8 mouse cellular contexts compared by ENCODE assay signal in genomic region chr10:91122646-91123045, GRCm38 (mm10). TPM values are rescaled to one million over a fixed set of nuclear protein-coding genes. Genes with fewer than 3 reads are reported as not detected.
DNase-seq lines count a peak whose midpoint lies in the region; ATAC-seq lines count a peak whose summit lies in the region.

No protein-coding gene starts in this region.

- no peaks in the 10 kb centered on the region for H3K27me3 ChIP-seq in kidney, embryonic 15.5 days
- no peaks in the 10 kb centered on the region for H3K27me3 ChIP-seq in hindbrain, embryonic 15.5 days
- H3K27me3 ChIP-seq in midbrain, embryonic 16.5 days (ENCODE audit: control insufficient read depth, insufficient read depth, low read depth, low read length) = no peaks in the 10 kb centered on the region

- DNase-seq in kidney, postnatal 36 days = no peak
- peak; percentile 12 for DNase-seq in Muller cell, postnatal 12 days (ENCODE audit: inconsistent ontology term)
- DNase-seq in layer of hippocampus, adult 18-20 months (ENCODE audit: low spot score in 2 of 2) = no peak
- DNase-seq in cerebellum, postnatal 36 days = no peak
- DNase-seq in urinary bladder, adult 18-20 months (ENCODE audit: low spot score in 2 of 2) = no peak

- peaks cover 21% of the 10 kb centered on the region; the same call in 1 of the 2 replicates for H3K4me1 ChIP-seq in kidney, embryonic 15.5 days
- H3K4me1 ChIP-seq in hindbrain, embryonic 15.5 days (replicated peaks) = peaks cover 21% of the 10 kb centered on the region
- H3K4me1 ChIP-seq in midbrain, embryonic 16.5 days (ENCODE audit: control insufficient read depth, insufficient read depth, low read length) = peaks cover 20% of the 10 kb centered on the region

- peak overlapping the region; percentile 62 for H3K4me2 ChIP-seq in kidney, embryonic 15.5 days
- H3K4me2 ChIP-seq in hindbrain, embryonic 15.5 days = peak overlapping the region; percentile 84
- H3K4me2 ChIP-seq in midbrain, embryonic 16.5 days (ENCODE audit: low read length) = peak overlapping the region; percentile 82

- peak overlapping the region; percentile 90 for H3K9ac ChIP-seq in kidney, embryonic 15.5 days
- peak overlapping the region; percentile 84 for H3K9ac ChIP-seq in hindbrain, embryonic 15.5 days
- peak overlapping the region; percentile 92 for H3K9ac ChIP-seq in midbrain, embryonic 16.5 days (ENCODE audit: low read depth, low read length)

- H3K4me3 ChIP-seq in kidney, embryonic 15.5 days (replicated peaks) = peak overlapping the region; percentile 83
- peak overlapping the region; percentile 81 for H3K4me3 ChIP-seq in hindbrain, embryonic 15.5 days
- peak overlapping the region; percentile 85 for H3K4me3 ChIP-seq in midbrain, embryonic 16.5 days (ENCODE audit: low read depth, low read length)

- H3K27ac ChIP-seq in kidney, embryonic 15.5 days = no peak overlapping the region
- no peak overlapping the region for H3K27ac ChIP-seq in hindbrain, embryonic 15.5 days (replicated peaks)
- no peak overlapping the region for H3K27ac ChIP-seq in midbrain, embryonic 16.5 days (ENCODE audit: low read length)

- no peak for ATAC-seq in kidney, embryonic 15.5 days (replicated peaks; ENCODE audit: low FRiP score)
- ATAC-seq in hindbrain, embryonic 15.5 days (ENCODE audit: low FRiP score, low read depth) = no peak
- ATAC-seq in midbrain, embryonic 16.5 days = no peak

- WGBS in kidney, embryonic 15.5 days = 30% methylated on average over 6 of the region's 6 CpGs
- WGBS in hindbrain, embryonic 15.5 days = 39% methylated on average over 6 of the region's 6 CpGs
- WGBS in midbrain, embryonic 16.5 days = 36% methylated on average over 6 of the region's 6 CpGs

- H3K9me3 ChIP-seq in kidney, embryonic 15.5 days (replicated peaks) = no peaks in the 10 kb centered on the region
- H3K9me3 ChIP-seq in hindbrain, embryonic 15.5 days = no peaks in the 10 kb centered on the region
- H3K9me3 ChIP-seq in midbrain, embryonic 16.5 days (replicated peaks; ENCODE audit: control insufficient read depth, low read length, poor library complexity, severe bottlenecking) = no peaks in the 10 kb centered on the region

- peaks cover 43% of the 10 kb centered on the region for H3K36me3 ChIP-seq in kidney, embryonic 15.5 days
- H3K36me3 ChIP-seq in hindbrain, embryonic 15.5 days = peaks cover 39% of the 10 kb centered on the region
- peaks cover 18% of the 10 kb centered on the region for H3K36me3 ChIP-seq in midbrain, embryonic 16.5 days (ENCODE audit: control insufficient read depth, insufficient read depth, low read length)

RNA-seq across cellular contexts. Expression of gene Slc25a3, which starts 1.2 kb away (rescaled TPM):
- polyA plus RNA-seq in kidney, embryonic 15.5 days (2015; fragmentation: Nextera tagmentation; extraction: Ambion mirVana) = 557 and 573 TPM in 2 replicates
- polyA plus RNA-seq in hindbrain, embryonic 15.5 days (2015; fragmentation: Nextera tagmentation; extraction: Ambion mirVana) = 567 and 590 TPM in 2 replicates
- polyA plus RNA-seq in midbrain, embryonic 16.5 days (2015; fragmentation: Nextera tagmentation; extraction: Ambion mirVana) = 523 and 571 TPM in 2 replicates
- 100 to 1,000 TPM; 505 to 506 TPM for total RNA-seq in layer of hippocampus, adult 18-20 months (2021)

RNA-seq across cellular contexts. Expression of gene Ikbip, which starts 39.9 kb away (rescaled TPM):
- polyA plus RNA-seq in kidney, embryonic 15.5 days (2015; fragmentation: Nextera tagmentation; extraction: Ambion mirVana) = 43.0 and 46.6 TPM in 2 replicates
- polyA plus RNA-seq in hindbrain, embryonic 15.5 days (2015; fragmentation: Nextera tagmentation; extraction: Ambion mirVana) = 20.7 and 21.6 TPM in 2 replicates
- 17.7 and 18.6 TPM in 2 replicates for polyA plus RNA-seq in midbrain, embryonic 16.5 days (2015; fragmentation: Nextera tagmentation; extraction: Ambion mirVana)
- 10 to 100 TPM; 16.2 to 18.2 TPM for total RNA-seq in layer of hippocampus, adult 18-20 months (2021)

RNA-seq across cellular contexts. Expression of gene Apaf1, which starts 40.1 kb away (rescaled TPM):
- 17.3 and 19.7 TPM in 2 replicates for polyA plus RNA-seq in kidney, embryonic 15.5 days (2015; fragmentation: Nextera tagmentation; extraction: Ambion mirVana)
- 16.2 and 19.7 TPM in 2 replicates for polyA plus RNA-seq in hindbrain, embryonic 15.5 days (2015; fragmentation: Nextera tagmentation; extraction: Ambion mirVana)
- 18.9 and 21.2 TPM in 2 replicates for polyA plus RNA-seq in midbrain, embryonic 16.5 days (2015; fragmentation: Nextera tagmentation; extraction: Ambion mirVana)
- total RNA-seq in layer of hippocampus, adult 18-20 months (2021) = 10 to 100 TPM; 15.9 to 16.7 TPM

RNA-seq across cellular contexts. Expression of gene Tmpo, which starts 58.5 kb away (rescaled TPM):
- 228 and 250 TPM in 2 replicates for polyA plus RNA-seq in kidney, embryonic 15.5 days (2015; fragmentation: Nextera tagmentation; extraction: Ambion mirVana)
- polyA plus RNA-seq in hindbrain, embryonic 15.5 days (2015; fragmentation: Nextera tagmentation; extraction: Ambion mirVana) = 96.7 and 108 TPM in 2 replicates
- polyA plus RNA-seq in midbrain, embryonic 16.5 days (2015; fragmentation: Nextera tagmentation; extraction: Ambion mirVana) = 82.8 and 100 TPM in 2 replicates
- 10 to 100 TPM; 40.5 to 41.4 TPM for total RNA-seq in layer of hippocampus, adult 18-20 months (2021)
